Mouse (Mus musculus) ES-Bruce4 (cell line): ENCODE results near the gene Lrch1. TPM values are rescaled to one million over a fixed set of nuclear protein-coding genes. Genes with fewer than 3 reads are reported as not detected.

ENCODE experiments used
- H3K27ac ChIP-seq: 2 replicates; pipeline ENCODE4 v1.5.1; 2012; ENCODE audit warnings: low read length, inconsistent platforms; ENCODE audit not compliant: insufficient read depth
- H3K27me3 ChIP-seq: 2 replicates; pipeline ENCODE4 v1.6.1; 2012; ENCODE audit warnings: mild to moderate bottlenecking, low read length, inconsistent platforms; ENCODE audit not compliant: control insufficient read depth, poor library complexity, insufficient read depth, severe bottlenecking
- H3K36me3 ChIP-seq: 2 replicates; pipeline ENCODE4 v1.6.1; 2012; ENCODE audit warnings: inconsistent platforms, mild to moderate bottlenecking, low read length, moderate library complexity; ENCODE audit not compliant: control insufficient read depth, poor library complexity, insufficient read depth, severe bottlenecking
- H3K4me1 ChIP-seq: one replicate; pipeline ENCODE4 v1.8.1; 2011; ENCODE audit warnings: low read length; ENCODE audit not compliant: control insufficient read depth, insufficient read depth
- H3K4me3 ChIP-seq: 2 replicates; pipeline ENCODE4 v1.5.1; 2011; ENCODE audit warnings: low read depth, mild to moderate bottlenecking, low read length
- H3K9ac ChIP-seq: 2 replicates; pipeline ENCODE4 v1.6.1; 2012; ENCODE audit warnings: low read depth, mild to moderate bottlenecking, inconsistent platforms; ENCODE audit not compliant: poor library complexity, severe bottlenecking
- H3K9me3 ChIP-seq: replicated peaks from 2 replicates; pipeline ENCODE4 v1.6.1; 2012; ENCODE audit warnings: mild to moderate bottlenecking, low read length, inconsistent platforms; ENCODE audit not compliant: control insufficient read depth, poor library complexity, insufficient read depth, severe bottlenecking
- CTCF ChIP-seq: IDR thresholded peaks from one replicate; pipeline ENCODE4 v1.8.1; 2011; ENCODE audit warnings: low read depth, low read length
- EP300 ChIP-seq: IDR thresholded peaks from 2 replicates; pipeline ENCODE4 v1.6.1; 2011; ENCODE audit warnings: low read depth, low read length; ENCODE audit not compliant: insufficient read depth
- POLR2A ChIP-seq: IDR thresholded peaks from one replicate; pipeline ENCODE4 v1.8.1; 2011; ENCODE audit warnings: low read length; ENCODE audit not compliant: insufficient read depth
- polyA plus RNA-seq: library from polyadenylated mRNA; stranded (reverse); fragments of >200 nt; gene quantifications from 2 replicates; pipeline ENCODE4 v1.2.4, GENCODE M21; 2011; ENCODE audit warnings: low read depth; ENCODE audit not compliant: missing spikeins, insufficient read depth, insufficient read length

Lrch1 gene
- polyA plus RNA-seq, 1 experiment, result 17.0 TPM

DNA sequence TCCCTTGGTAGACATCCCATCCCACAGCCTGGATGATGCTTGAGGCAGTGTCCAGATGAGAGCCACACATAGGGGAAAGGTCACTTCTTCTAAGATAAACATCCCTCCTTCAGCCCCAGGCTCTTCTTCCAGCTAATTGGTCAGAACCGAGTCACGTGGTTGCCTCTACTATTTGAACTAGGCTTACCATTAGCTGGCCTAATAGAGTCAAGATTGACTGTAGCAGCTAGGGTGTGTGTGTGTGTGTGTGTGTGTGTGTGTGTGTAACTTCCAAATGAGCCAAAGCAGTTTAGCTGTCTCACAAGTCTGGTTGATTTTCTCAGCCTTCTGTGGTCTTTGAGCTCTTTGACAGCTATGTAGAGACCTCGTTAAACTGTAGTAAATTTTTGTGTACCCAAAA is 38.9 kb upstream of the Lrch1 start:
- TF ChIP-seq CTCF, result no peak
- TF ChIP-seq EP300, result no peak
- no peak for TF ChIP-seq POLR2A
- H3K9me3 ChIP-seq, result no peaks in the 10 kb centered on the region

DNA sequence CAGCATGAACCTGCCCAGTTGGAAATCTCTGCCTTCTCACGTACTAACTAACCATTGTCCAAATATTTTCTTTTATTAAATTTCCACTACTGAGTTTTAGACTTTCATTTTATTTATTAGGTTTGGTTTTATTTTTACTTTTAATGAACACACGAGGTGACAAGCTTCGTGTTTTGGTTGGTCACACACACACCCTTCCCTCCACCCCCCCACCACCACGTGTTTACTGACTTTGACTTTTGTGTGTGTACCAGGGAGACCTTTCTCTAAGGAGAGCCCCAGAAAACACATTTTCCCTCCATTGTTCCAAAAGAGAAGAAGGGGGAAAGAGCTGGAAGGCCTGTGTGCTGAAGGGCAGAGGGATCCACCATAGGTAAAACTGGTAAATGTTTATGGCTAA is 38.0 kb upstream of the Lrch1 start:
- Histone ChIP-seq H3K27ac (no peak overlapping the region), H3K4me1 (no peaks in the 10 kb centered on the region), H3K9me3 (no peaks in the 10 kb centered on the region), H3K27me3 (no peaks in the 10 kb centered on the region), H3K9ac (no peak overlapping the region), H3K36me3 (no peaks in the 10 kb centered on the region), H3K4me3 (no peak overlapping the region)
- TF ChIP-seq CTCF, result no peak
- no peak for TF ChIP-seq EP300

More for the DNA sequence above, 38.9 kb upstream of the Lrch1 start:
- Histone ChIP-seq H3K9ac (no peak overlapping the region), H3K4me1 (no peaks in the 10 kb centered on the region), H3K4me3 (no peak overlapping the region), H3K27ac (no peak overlapping the region), H3K36me3 (no peaks in the 10 kb centered on the region), H3K27me3 (no peaks in the 10 kb centered on the region)

DNA sequence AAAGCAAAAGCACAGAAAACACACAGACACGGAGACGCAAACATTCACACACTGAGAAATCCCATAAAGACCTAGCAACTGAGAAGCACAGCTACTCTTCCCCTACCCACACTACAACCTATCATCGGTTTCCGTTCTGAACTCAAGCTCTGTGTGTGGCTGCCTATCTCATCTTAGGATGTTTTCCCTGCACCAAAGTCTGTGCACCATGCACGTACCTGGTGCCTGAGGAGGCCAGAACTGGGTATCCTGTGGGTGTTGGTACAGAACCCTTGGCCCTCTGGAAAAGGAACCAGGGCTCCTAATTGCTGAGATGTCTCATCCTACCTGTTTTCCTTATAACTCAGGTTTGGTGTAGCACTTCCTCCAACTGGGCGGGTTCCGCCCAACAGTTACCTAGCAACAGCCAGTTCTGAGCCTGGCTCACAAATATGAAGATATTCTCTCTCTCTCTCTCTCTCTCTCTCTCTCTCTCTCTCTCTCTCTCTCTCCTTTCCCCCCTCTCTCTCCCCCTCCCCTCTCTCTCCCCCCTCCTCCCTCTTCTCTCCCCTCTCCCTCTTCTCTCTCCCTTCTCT is 37.2 kb upstream of the Lrch1 start:
- no peaks in the 10 kb centered on the region for H3K4me1 ChIP-seq
- no peak for TF ChIP-seq CTCF
- H3K4me3 ChIP-seq, result no peak overlapping the region

GRCm38 (mm10) chr14:74983079-74983478 is 35.4 kb upstream of the Lrch1 start:
- TF ChIP-seq CTCF (no peak), POLR2A (no peak), EP300 (no peak)
- Histone ChIP-seq H3K9ac (no peak overlapping the region), H3K9me3 (no peaks in the 10 kb centered on the region), H3K27me3 (no peaks in the 10 kb centered on the region), H3K27ac (no peak overlapping the region), H3K36me3 (no peaks in the 10 kb centered on the region), H3K4me1 (no peaks in the 10 kb centered on the region), H3K4me3 (no peak overlapping the region)

More for the DNA sequence above, 37.2 kb upstream of the Lrch1 start:
- Histone ChIP-seq H3K27me3 (no peaks in the 10 kb centered on the region), H3K27ac (no peak overlapping the region), H3K36me3 (no peaks in the 10 kb centered on the region), H3K9me3 (no peaks in the 10 kb centered on the region), H3K9ac (no peak overlapping the region)

- Histone ChIP-seq H3K4me1 (no peaks in the 10 kb centered on the region), H3K36me3 (no peaks in the 10 kb centered on the region), H3K27me3 (no peaks in the 10 kb centered on the region), H3K27ac (no peak overlapping the region), H3K9me3 (no peaks in the 10 kb centered on the region), H3K9ac (no peak overlapping the region), H3K4me3 (no peak overlapping the region)
- TF ChIP-seq EP300 (no peak), CTCF (no peak), POLR2A (no peak)
Observed at GRCm38 (mm10) chr14:74981016-74981415, 33.3 kb upstream of the Lrch1 start.

DNA sequence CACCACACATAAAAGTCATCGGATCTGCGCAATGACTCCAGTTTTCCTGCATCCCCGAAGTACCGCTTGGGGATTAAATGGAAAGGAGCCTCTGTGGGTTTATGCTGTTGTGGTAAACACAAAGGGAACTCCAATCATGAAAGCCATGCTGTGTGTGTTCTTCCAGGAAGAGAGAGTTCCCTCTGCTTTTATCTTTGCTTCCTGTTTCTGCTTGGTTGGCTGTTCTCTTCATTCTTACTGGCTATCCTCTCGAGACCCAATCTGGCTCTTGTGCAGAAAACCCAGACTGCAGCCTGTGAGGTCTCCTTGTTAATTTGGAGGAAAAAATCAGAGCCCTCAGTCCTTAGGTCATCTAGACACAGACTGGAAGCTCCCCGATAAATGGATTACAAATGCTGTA is 29.3 kb upstream of the Lrch1 start:
- no peak overlapping the region for H3K4me3 ChIP-seq
- no peaks in the 10 kb centered on the region for H3K4me1 ChIP-seq
- no peaks in the 10 kb centered on the region for H3K27me3 ChIP-seq
- H3K9ac ChIP-seq, result no peak overlapping the region
- H3K27ac ChIP-seq, result no peak overlapping the region
- H3K36me3 ChIP-seq, result no peaks in the 10 kb centered on the region
- H3K9me3 ChIP-seq, result no peaks in the 10 kb centered on the region
- TF ChIP-seq EP300 (no peak), POLR2A (no peak), CTCF (no peak)
